Mouse (Mus musculus) C2C12 (cell line): ENCODE data around the gene Cacna1c.

Experiments used
- CEBPB ChIP-seq: IDR thresholded peaks from one replicate; pipeline ENCODE4 v1.6.1; 2011; ENCODE audit warnings: low read depth, mild to moderate bottlenecking, control low read depth, moderate library complexity
- CTCF ChIP-seq: IDR thresholded peaks from one replicate; pipeline ENCODE4 v1.5.1; 2011; ENCODE audit not compliant: control insufficient read depth, insufficient read depth, insufficient read length
- FOSL1 ChIP-seq: IDR thresholded peaks from one replicate; pipeline ENCODE4 v1.8.0; 2011; ENCODE audit warnings: mild to moderate bottlenecking, low read length; ENCODE audit not compliant: poor library complexity, insufficient read depth, severe bottlenecking
- MAX ChIP-seq: IDR thresholded peaks from one replicate; pipeline ENCODE4 v1.6.1; 2011; ENCODE audit warnings: mild to moderate bottlenecking, control low read depth
- MYOD1 ChIP-seq: IDR thresholded peaks from one replicate; pipeline ENCODE4 v1.6.1; 2011; ENCODE audit warnings: low read depth; ENCODE audit not compliant: control insufficient read depth, insufficient read length
- MYOG ChIP-seq: IDR thresholded peaks from one replicate; pipeline ENCODE4 v1.6.1; 2011; ENCODE audit not compliant: control insufficient read depth, insufficient read length; ENCODE audit errors: extremely low read depth
- USF1 ChIP-seq: IDR thresholded peaks from one replicate; pipeline ENCODE4 v1.6.1; 2011; ENCODE audit warnings: low read depth, mild to moderate bottlenecking, control low read depth, moderate library complexity

DNA sequence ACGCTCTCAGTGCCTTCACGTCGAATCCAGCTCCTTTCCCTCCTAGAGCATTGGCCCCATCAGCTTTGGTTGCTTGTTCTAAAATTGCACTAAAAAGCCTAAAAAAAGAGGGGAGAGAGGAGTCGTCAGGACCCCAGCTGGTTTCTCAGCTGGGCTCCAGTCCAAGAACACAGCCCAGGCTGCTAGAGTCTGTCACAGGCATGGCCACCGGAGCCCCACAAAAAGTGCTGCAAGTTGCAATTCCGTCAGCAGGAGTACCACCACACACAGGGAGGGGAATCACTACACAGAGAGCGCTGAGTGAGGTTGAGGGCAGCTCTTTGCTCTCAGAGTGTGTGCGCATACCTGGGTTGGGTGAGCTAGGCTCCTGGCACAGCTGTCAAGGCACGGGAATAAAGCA lies 419.8 kb downstream of the Cacna1c start:
- no peak for TF ChIP-seq CTCF
- TF ChIP-seq MYOD1, result no peak
- TF ChIP-seq USF1, result no peak
- TF ChIP-seq MYOG, result no peak
- no peak for TF ChIP-seq CEBPB
- no peak for TF ChIP-seq FOSL1
- TF ChIP-seq MAX, result no peak
